Mouse (Mus musculus) kidney, postnatal 0 days (tissue): ENCODE results near the gene Trpv4. TPM values are rescaled to one million over a fixed set of nuclear protein-coding genes. Genes with fewer than 3 reads are reported as not detected.
A peak's percentile ranks its signal among the peaks of the same experiment; 100 is the strongest.

Source experiments
- ATAC-seq: fragments of 200-750 bp; cut with Nextera tagmentation; replicated peaks from 2 replicates; pipeline ENCODE4 v1.8.0; 2017; ENCODE audit warnings: low read depth, moderate number of reproducible peaks, moderate TSS enrichment, moderate library complexity; ENCODE audit not compliant: low FRiP score
- DNase-seq: peaks from one replicate; pipeline ENCODE4 v3.0.0-alpha.2; 2016; ENCODE audit warnings: low spot score
- H3K27ac ChIP-seq: fragments of 300-500 bp; sonication (generic); 2 replicates; pipeline ENCODE4 v1.5.1; 2014; ENCODE audit warnings: mild to moderate bottlenecking
- H3K27me3 ChIP-seq: fragments of 300-500 bp; sonication (generic); 2 replicates; pipeline ENCODE4 v1.6.1; 2014; ENCODE audit warnings: low read length, mixed read lengths; ENCODE audit not compliant: insufficient read depth
- H3K36me3 ChIP-seq: fragments of 300-500 bp; sonication (generic); 2 replicates; pipeline ENCODE4 v1.6.1; 2014; ENCODE audit warnings: low read length, mixed read lengths; ENCODE audit not compliant: insufficient read depth
- H3K4me1 ChIP-seq: fragments of 300-500 bp; sonication (generic); replicated peaks from 2 replicates; pipeline ENCODE4 v1.6.1; 2014; ENCODE audit warnings: antibody characterized with exemption, low read length, mixed read lengths; ENCODE audit not compliant: insufficient read depth
- H3K4me2 ChIP-seq: fragments of 300-500 bp; sonication (generic); 2 replicates; pipeline ENCODE4 v1.6.1; 2014; ENCODE audit warnings: mild to moderate bottlenecking, low read length, moderate library complexity, mixed read lengths
- H3K4me3 ChIP-seq: fragments of 300-500 bp; sonication (generic); replicated peaks from 2 replicates; pipeline ENCODE4 v1.5.1; 2014; ENCODE audit warnings: low read depth, low read length
- H3K9ac ChIP-seq: fragments of 300-500 bp; sonication (generic); 2 replicates; pipeline ENCODE4 v1.6.1; 2014; ENCODE audit warnings: low read depth, low read length
- H3K9me3 ChIP-seq: fragments of 300-500 bp; sonication (generic); replicated peaks from 2 replicates; pipeline ENCODE4 v1.6.1; 2016; ENCODE audit warnings: low read length, inconsistent platforms, mixed read lengths
- CTCF ChIP-seq: IDR thresholded peaks from 2 replicates; pipeline ENCODE4 v1.5.1; 2016; ENCODE audit warnings: antibody characterized with exemption, low read depth, mild to moderate bottlenecking, moderate library complexity
- WGBS: fragments of 180-500 bp; shearing (Covaris S2); extraction: QIAGEN DNeasy Blood & Tissue Kit; methylation state at CpG from one replicate; pipeline ENCODE4 v1.1.7; 2014; 5-methylcytosine and 5-hydroxymethylcytosine counted together
- polyA plus RNA-seq: library from polyadenylated mRNA; unstranded; fragments of >200 nt; fragmentation: Nextera tagmentation; extraction: Ambion mirVana; gene quantifications from 2 replicates; pipeline ENCODE4 v1.2.1, GENCODE M21; 2015

Trpv4 gene
- polyA plus RNA-seq, 1 experiment from 2014 or later: 31.3 TPM

DNA sequence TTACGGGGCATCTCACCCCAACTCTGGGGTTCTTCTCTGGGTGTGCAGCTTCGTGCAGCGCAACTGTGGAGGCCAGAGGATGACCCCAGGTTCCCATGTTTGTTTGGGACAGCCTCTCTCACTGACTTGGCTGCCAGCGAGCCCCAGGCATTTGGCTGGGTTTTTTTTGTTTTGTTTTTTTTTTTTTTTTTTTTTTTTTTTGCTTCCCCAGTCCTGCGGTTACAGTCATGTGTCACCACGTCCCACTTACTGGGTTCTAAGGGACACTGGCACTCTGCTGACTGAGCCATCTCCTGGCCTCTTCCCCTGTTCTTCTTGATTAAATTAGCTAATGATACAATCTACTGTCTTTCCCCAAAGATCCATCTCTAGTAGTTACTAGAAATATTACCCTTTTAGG, 60.6 kb downstream of the Trpv4 start:
- Histone ChIP-seq H3K4me2 (no peak overlapping the region), H3K9me3 (no peaks in the 10 kb centered on the region), H3K9ac (no peak overlapping the region), H3K27ac (peak overlapping the region; percentile 95), H3K36me3 (0 out of 2 replicates have a peak, but pooled peaks cover 4% of the 10 kb centered on the region), H3K4me1 (peaks cover 50% of the 10 kb centered on the region), H3K27me3 (no peaks in the 10 kb centered on the region), H3K4me3 (no peak overlapping the region)
- 21% methylated on average over 6 of the region's 6 CpGs for WGBS
- TF ChIP-seq CTCF: no peak
- ATAC-seq: no peak
- DNase-seq: no peak

DNA sequence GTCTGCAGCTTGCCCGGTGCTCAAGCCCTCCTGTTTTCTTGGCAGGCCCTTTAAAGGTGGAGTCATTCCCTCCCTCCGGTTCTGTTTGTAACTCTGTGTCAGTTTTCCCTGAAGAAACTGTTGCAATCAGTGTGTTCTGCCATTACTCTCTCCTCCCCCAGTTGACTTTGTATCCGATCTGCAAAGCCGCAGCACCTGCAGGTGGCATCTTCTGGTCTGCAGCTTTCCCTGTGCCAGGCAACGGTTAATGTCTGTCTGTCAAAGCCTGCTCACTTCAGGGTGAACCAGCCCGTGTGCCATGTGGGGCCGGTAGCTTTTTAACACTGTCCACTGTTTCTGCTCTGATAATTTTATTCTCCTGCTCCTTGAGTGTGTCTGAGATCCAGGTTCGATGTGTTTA, 61.0 kb downstream of the Trpv4 start:
- no peak for ATAC-seq
- DNase-seq: no peak
- H3K4me3 ChIP-seq: no peak overlapping the region
- 0 out of 2 replicates have a peak, but pooled peaks cover 4% of the 10 kb centered on the region for H3K36me3 ChIP-seq
- TF ChIP-seq CTCF: no peak
- H3K27ac ChIP-seq: peak overlapping the region; percentile 95
- no peak overlapping the region for H3K9ac ChIP-seq
- no peak overlapping the region for H3K4me2 ChIP-seq
- no peaks in the 10 kb centered on the region for H3K27me3 ChIP-seq
- 14% methylated on average over 8 of the region's 8 CpGs for WGBS
- H3K4me1 ChIP-seq: peaks cover 54% of the 10 kb centered on the region
- H3K9me3 ChIP-seq: no peaks in the 10 kb centered on the region

DNA sequence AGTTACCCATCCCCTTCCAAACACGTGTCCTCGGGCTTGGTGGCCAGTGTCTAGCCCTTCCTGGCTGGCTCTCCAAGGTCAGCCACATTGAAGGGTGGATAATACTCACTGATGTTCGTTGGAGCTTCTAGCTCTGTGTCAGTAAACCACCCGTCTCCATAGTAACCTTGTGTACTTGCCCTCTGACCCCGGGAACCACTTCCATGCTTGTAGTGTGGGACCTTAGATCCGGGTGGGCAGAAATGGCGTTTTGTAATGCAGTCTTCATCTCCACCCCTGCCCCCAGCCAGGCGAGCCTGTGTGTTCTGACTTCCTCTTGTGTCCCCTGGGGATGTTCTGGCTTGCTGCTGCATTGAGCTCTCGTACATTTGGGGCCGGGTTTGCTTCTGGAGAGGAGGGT, 61.6 kb downstream of the Trpv4 start:
- no peaks in the 10 kb centered on the region for H3K27me3 ChIP-seq
- no peak overlapping the region for H3K9ac ChIP-seq
- no peaks in the 10 kb centered on the region for H3K9me3 ChIP-seq
- H3K4me2 ChIP-seq: peak overlapping the region; percentile 1; the same call in 1 of the 2 replicates
- DNase-seq (peak; percentile 86), ATAC-seq (no peak; the same call in 1 of the 2 replicates)
- TF ChIP-seq CTCF: no peak
- no peak overlapping the region for H3K4me3 ChIP-seq
- 16% methylated on average over 10 of the region's 10 CpGs for WGBS
- H3K36me3 ChIP-seq: 0 out of 2 replicates have a peak, but pooled peaks cover 2% of the 10 kb centered on the region
- H3K4me1 ChIP-seq: peaks cover 58% of the 10 kb centered on the region
- H3K27ac ChIP-seq: peak overlapping the region; percentile 95

DNA sequence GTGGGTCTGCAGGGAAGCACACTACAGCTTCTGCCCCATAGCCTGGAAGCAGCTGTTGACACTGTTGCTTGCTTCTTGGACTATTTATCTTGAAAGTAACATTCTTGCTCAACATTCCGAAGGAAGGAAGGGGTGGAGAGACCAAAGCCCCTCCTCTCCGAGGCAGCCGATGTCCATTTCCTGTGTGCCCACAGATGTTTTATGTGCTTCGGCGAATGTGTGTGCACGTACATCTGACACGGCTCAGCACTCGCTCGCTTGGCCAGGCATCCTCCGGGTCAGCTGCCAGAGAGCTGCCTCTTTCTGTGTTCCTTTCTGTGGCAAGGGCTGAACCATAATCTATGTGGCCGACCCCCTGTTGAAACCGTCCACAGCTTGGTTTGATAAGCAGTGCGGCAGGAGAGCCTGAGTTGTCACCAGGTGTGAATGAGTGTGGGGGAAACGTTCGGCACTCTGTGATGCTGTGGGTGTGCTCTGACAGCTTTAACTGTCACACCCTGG, 63.4 kb downstream of the Trpv4 start:
- H3K27me3 ChIP-seq: no peaks in the 10 kb centered on the region
- H3K27ac ChIP-seq: peak overlapping the region; percentile 95
- ATAC-seq (peak; percentile 53), DNase-seq (peak; percentile 94)
- peaks cover 76% of the 10 kb centered on the region for H3K4me1 ChIP-seq
- TF ChIP-seq CTCF: no peak
- peak overlapping the region; percentile 41 for H3K4me2 ChIP-seq
- no peaks in the 10 kb centered on the region for H3K36me3 ChIP-seq
- H3K9me3 ChIP-seq: no peaks in the 10 kb centered on the region
- H3K4me3 ChIP-seq: no peak overlapping the region
- 2% methylated on average over 15 of the region's 15 CpGs for WGBS
- 0 out of 2 replicates have a peak overlapping the region, but pooled peaks have one; percentile 49 for H3K9ac ChIP-seq

DNA sequence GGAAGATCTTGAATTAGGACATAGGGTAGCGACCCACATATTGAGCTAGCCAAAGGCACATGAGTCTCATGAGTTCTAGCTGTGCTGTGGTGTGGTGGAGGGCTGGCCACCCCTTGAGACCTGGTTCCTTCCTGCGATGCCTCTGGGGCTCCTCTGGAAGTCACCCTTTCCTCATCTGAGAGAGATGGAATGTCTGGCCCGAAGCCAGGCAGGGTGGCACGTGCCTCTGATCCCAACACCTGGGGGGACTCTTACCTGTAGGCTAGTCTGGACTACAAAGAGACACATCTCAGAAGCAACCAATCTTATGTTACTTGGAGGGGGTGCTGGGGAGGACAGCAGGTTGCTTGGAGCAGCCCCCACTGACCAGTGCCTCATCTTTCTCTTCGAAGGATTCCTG, 64.3 kb downstream of the Trpv4 start:
- ATAC-seq (no peak), DNase-seq (no peak)
- Histone ChIP-seq H3K4me2 (0 out of 2 replicates have a peak overlapping the region, but pooled peaks have one; percentile 41), H3K27ac (peak overlapping the region; percentile 95), H3K27me3 (no peaks in the 10 kb centered on the region), H3K4me1 (peaks cover 79% of the 10 kb centered on the region), H3K9ac (peak overlapping the region; percentile 49; the same call in 1 of the 2 replicates), H3K9me3 (no peaks in the 10 kb centered on the region), H3K36me3 (no peaks in the 10 kb centered on the region), H3K4me3 (no peak overlapping the region)
- WGBS: 59% methylated on average over 5 of the region's 5 CpGs
- no peak for TF ChIP-seq CTCF

DNA sequence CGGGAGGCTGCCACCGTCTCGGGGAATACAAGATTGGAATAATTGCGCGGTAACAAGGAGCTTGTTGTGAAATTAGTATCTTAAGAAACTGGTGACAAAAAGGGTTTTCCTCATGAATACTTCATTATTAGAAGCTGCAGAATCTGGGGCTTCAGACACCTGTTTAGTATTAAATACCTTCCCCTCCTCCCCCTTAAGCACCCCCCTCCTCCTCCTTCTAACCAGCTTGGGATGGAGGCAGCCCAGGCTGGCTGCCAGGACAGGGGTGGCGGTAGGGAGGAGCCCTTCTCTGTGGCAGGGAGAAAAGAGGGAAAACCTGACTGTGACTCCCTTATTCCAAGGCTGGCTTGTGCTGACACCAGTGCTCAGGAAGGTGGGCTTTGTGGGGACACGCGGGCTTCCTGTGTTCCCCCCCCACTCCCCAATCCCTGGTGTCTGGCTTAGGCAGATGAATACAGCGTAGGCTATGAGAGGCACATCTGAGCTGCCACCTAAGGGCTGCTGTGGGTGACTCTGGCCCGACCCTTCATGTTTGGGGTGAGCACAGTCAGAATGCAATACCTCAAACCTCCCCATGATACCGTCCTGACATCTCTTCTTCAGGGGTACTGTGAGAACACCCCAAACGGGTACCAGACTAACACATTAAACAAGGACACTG, 64.9 kb downstream of the Trpv4 start:
- Histone ChIP-seq H3K27ac (peak overlapping the region; percentile 95), H3K4me1 (peaks cover 86% of the 10 kb centered on the region), H3K36me3 (no peaks in the 10 kb centered on the region), H3K9ac (no peak overlapping the region), H3K9me3 (no peaks in the 10 kb centered on the region), H3K4me3 (no peak overlapping the region), H3K27me3 (no peaks in the 10 kb centered on the region), H3K4me2 (no peak overlapping the region)
- WGBS: 56% methylated on average over 12 of the region's 12 CpGs
- DNase-seq (no peak), ATAC-seq (no peak)
- TF ChIP-seq CTCF: no peak
